Mouse (Mus musculus) heart, postnatal 0 days (tissue): ENCODE measurements around the gene Cntn4.

Source experiments
- CTCF ChIP-seq: IDR thresholded peaks from 2 replicates; pipeline ENCODE4 v1.5.1; 2016; ENCODE audit warnings: antibody characterized with exemption, control low read depth, low read depth
- EP300 ChIP-seq: IDR thresholded peaks from 2 replicates; pipeline ENCODE4 v1.6.1; 2016; ENCODE audit warnings: antibody characterized with exemption, low read depth

GRCm38 (mm10) chr6:105688195-105688594 lies 10.7 kb downstream of the Cntn4 start:
- no peak for TF ChIP-seq CTCF
- no peak for TF ChIP-seq EP300
